Mouse (Mus musculus): Measurements from ENCODE around the gene Oxgr1. TPM values are rescaled to one million over a fixed set of nuclear protein-coding genes. Genes with fewer than 3 reads are reported as not detected.
"Not testable (repeated sequence)": the region's sequence is repeated elsewhere in the genome, so short reads cannot be mapped to it uniquely, and the experiment has no call there.

Oxgr1 gene
- polyA plus RNA-seq, 1 experiment, result 0.04 TPM

DNA sequence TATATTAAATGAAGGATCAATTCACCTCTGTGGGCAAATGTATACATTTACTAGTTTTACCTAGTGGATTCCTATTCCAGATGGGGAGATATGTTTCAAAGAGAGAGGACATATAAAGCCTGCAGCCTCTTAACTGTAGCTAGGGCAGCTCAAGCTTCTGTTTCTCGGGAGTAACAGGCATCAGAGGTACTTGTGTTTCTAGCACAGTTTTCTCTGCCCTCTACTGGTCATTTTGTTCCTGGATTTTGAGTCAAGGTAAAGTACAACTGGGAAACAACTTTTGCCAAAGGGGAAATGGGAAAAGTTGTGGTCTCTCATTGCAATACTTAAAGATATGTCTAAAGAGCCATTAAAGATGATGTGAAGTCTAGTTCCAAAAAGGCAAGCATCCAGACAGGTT lies 37.1 kb downstream of the Oxgr1 start:
- no peaks in the 10 kb centered on the region for H3K27me3 ChIP-seq (ENCODE audit: control insufficient read depth, insufficient read depth, low read length)
- H3K4me1 ChIP-seq (replicated peaks; ENCODE audit: control insufficient read depth, insufficient read depth, low read length), result no peaks in the 10 kb centered on the region
- TF ChIP-seq CTCF (IDR thresholded peaks at IDR 0.05; ENCODE audit: borderline replicate concordance, control insufficient read depth, extremely low read depth, insufficient read depth, low read length, poor library complexity), result no peak
- no peak for TF ChIP-seq POLR2A (IDR thresholded peaks at IDR 0.05; ENCODE audit: control insufficient read depth, extremely low read depth, insufficient read depth, low read length, poor library complexity)
- DNase-seq, result no peak
- no peak overlapping the region for H3K27ac ChIP-seq (ENCODE audit: control insufficient read depth, insufficient read depth, low read length)
- WGBS, result 25% methylated on average over 1 of the region's 1 CpGs
- no peaks in the 10 kb centered on the region for H3K36me3 ChIP-seq (ENCODE audit: control insufficient read depth, insufficient read depth, low read length)
- no peak overlapping the region for H3K4me3 ChIP-seq (ENCODE audit: control insufficient read depth, insufficient read depth, low read length)

DNA sequence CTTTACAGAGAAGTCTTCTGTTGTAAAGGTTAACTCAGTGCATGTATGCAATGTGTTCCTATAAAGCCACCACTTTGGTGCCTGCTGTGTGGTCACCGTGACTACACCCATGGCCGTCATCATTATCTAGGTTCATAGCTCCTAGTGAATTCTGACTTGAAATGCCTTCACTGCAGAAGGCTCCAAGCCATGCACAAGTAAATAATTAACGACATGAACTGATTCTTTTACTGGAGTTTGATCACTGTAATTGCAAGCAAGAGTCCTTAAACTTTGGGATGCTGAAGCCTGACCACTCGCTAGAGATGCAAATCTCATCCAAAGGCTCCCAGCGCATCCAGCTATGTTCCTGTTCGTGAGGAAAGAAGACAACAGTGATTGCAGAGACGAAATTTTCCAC lies 38.6 kb downstream of the Oxgr1 start:
- no peak overlapping the region for H3K4me3 ChIP-seq (ENCODE audit: control insufficient read depth, insufficient read depth, low read length)

DNA sequence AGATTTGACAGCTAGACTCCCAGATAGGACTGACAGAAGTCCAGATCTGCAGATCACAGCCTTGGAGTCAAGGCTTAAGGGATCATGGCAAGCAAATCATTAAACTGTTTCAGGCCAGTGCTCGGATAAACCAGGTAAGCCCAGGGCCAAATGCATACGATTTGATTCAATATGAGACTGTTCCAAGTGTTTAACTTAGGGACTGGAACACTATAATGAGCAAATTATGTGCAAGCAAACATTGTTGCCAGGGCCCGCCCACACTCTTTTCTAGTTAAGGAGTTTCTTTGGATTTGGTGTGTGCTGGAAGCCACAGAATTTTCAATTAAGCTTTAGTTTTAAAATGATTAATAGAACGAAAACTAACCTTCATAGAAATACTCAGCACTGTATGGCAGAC lies 39.6 kb downstream of the Oxgr1 start:
- DNase-seq, result no peak
- H3K27ac ChIP-seq (ENCODE audit: control insufficient read depth, insufficient read depth, low read length), result no peak overlapping the region
- H3K4me3 ChIP-seq (ENCODE audit: control insufficient read depth, insufficient read depth, low read length), result no peak overlapping the region
- WGBS, result 92% methylated on average over 4 of the region's 4 CpGs
- no peaks in the 10 kb centered on the region for H3K4me1 ChIP-seq (replicated peaks; ENCODE audit: control insufficient read depth, insufficient read depth, low read length)
- no peak for TF ChIP-seq CTCF (IDR thresholded peaks at IDR 0.05; ENCODE audit: borderline replicate concordance, control insufficient read depth, extremely low read depth, insufficient read depth, low read length, poor library complexity)
- no peak for TF ChIP-seq POLR2A (IDR thresholded peaks at IDR 0.05; ENCODE audit: control insufficient read depth, extremely low read depth, insufficient read depth, low read length, poor library complexity)
- H3K27me3 ChIP-seq (ENCODE audit: control insufficient read depth, insufficient read depth, low read length), result no peaks in the 10 kb centered on the region
- no peaks in the 10 kb centered on the region for H3K36me3 ChIP-seq (ENCODE audit: control insufficient read depth, insufficient read depth, low read length)

More for the DNA sequence above, 38.6 kb downstream of the Oxgr1 start:
- Histone ChIP-seq H3K36me3 (ENCODE audit: control insufficient read depth, insufficient read depth, low read length) (no peaks in the 10 kb centered on the region), H3K27me3 (ENCODE audit: control insufficient read depth, insufficient read depth, low read length) (no peaks in the 10 kb centered on the region), H3K27ac (ENCODE audit: control insufficient read depth, insufficient read depth, low read length) (no peak overlapping the region), H3K4me1 (replicated peaks; ENCODE audit: control insufficient read depth, insufficient read depth, low read length) (no peaks in the 10 kb centered on the region)
- TF ChIP-seq CTCF (IDR thresholded peaks at IDR 0.05; ENCODE audit: borderline replicate concordance, control insufficient read depth, extremely low read depth, insufficient read depth, low read length, poor library complexity) (no peak), POLR2A (IDR thresholded peaks at IDR 0.05; ENCODE audit: control insufficient read depth, extremely low read depth, insufficient read depth, low read length, poor library complexity) (no peak)
- 94% methylated on average over 7 of the region's 7 CpGs for WGBS
- DNase-seq, result no peak

DNA sequence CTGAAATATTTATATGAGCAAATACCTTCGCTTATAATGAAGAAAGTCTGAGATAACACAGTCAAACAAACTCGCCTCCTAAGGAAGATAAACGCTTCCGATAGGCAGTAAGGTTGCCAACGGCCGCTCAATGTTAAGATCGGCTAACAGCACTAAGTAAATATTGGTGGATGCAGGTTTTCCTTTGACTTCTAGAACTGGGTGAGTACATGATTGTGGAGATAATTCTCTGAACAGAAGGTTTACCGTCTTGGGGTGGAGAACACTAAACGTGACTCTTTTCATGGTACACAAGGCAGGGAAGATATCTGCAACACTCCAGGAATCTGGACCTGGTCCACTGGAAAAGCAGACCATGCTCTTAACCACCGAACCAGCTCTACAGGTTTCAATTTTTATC lies 52.6 kb downstream of the Oxgr1 start:
- Histone ChIP-seq H3K4me3 (ENCODE audit: control insufficient read depth, insufficient read depth, low read length) (no peak overlapping the region), H3K27me3 (ENCODE audit: control insufficient read depth, insufficient read depth, low read length) (no peaks in the 10 kb centered on the region), H3K27ac (ENCODE audit: control insufficient read depth, insufficient read depth, low read length) (no peak overlapping the region), H3K4me1 (replicated peaks; ENCODE audit: control insufficient read depth, insufficient read depth, low read length) (no peaks in the 10 kb centered on the region), H3K36me3 (ENCODE audit: control insufficient read depth, insufficient read depth, low read length) (no peaks in the 10 kb centered on the region)
- 84% methylated on average over 10 of the region's 10 CpGs for WGBS
- DNase-seq, result no peak
- TF ChIP-seq CTCF (IDR thresholded peaks at IDR 0.05; ENCODE audit: borderline replicate concordance, control insufficient read depth, extremely low read depth, insufficient read depth, low read length, poor library complexity) (no peak), POLR2A (IDR thresholded peaks at IDR 0.05; ENCODE audit: control insufficient read depth, extremely low read depth, insufficient read depth, low read length, poor library complexity) (no peak)

DNA sequence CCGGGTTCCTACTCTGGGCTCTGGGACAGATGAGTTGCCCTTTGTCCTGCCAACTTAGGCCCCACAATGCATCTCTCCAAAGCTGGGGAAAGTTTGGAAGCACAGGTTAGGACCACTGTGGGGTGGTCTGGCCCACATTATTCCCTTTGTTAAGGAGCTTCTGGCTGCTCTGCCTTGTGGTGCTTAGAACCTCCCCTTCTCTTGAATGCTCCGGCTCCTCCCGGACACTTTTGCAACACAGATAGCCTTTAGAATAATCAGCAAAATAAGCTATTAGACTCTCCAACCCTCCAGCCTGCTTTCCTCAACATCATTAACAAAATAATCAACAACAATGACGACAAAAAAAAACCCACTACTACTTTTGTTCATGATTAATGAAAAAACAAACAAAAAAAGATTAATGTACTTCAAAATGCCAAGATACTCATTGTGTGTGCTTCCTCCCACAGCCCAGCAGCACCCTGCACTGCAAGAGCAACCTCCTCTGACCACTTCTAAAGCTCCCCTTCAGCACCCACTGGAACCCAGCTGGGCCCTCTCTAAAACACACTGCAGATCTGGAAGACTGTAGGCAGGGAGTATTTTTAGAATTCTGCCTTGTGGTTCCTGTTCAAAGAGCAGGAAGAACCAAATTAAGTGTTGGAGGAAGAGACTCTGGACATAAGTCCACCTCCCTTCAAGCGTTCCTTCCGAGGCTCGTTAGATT lies 53.1 kb downstream of the Oxgr1 start:
- Histone ChIP-seq H3K4me1 (replicated peaks; ENCODE audit: control insufficient read depth, insufficient read depth, low read length) (no peaks in the 10 kb centered on the region), H3K4me3 (ENCODE audit: control insufficient read depth, insufficient read depth, low read length) (no peak overlapping the region), H3K27ac (ENCODE audit: control insufficient read depth, insufficient read depth, low read length) (no peak overlapping the region), H3K27me3 (ENCODE audit: control insufficient read depth, insufficient read depth, low read length) (no peaks in the 10 kb centered on the region), H3K36me3 (ENCODE audit: control insufficient read depth, insufficient read depth, low read length) (no peaks in the 10 kb centered on the region)
- WGBS, result 49% methylated on average over 7 of the region's 7 CpGs
- DNase-seq, result no peak
- TF ChIP-seq CTCF (IDR thresholded peaks at IDR 0.05; ENCODE audit: borderline replicate concordance, control insufficient read depth, extremely low read depth, insufficient read depth, low read length, poor library complexity) (no peak), POLR2A (IDR thresholded peaks at IDR 0.05; ENCODE audit: control insufficient read depth, extremely low read depth, insufficient read depth, low read length, poor library complexity) (no peak)

DNA sequence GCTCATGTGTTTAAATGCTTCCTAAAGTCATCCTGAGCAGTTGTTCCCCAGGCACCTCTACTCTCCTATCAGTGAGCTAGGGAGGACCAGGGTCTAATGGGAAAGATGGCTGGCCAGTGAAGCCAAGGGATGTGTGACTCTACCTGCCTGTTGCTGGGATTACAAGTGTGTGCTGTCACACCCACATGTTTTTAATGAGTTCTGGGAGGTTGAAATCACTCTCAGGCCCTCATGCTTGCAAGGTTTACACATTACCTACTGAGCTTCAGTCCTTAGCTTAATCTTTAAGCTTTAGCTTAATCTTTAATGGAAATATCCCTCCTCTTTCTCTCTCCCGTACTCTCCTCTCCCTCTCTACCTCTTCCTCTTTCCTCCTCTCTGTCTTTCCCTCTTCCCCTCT lies 55.0 kb downstream of the Oxgr1 start:
- Histone ChIP-seq H3K4me1 (replicated peaks; ENCODE audit: control insufficient read depth, insufficient read depth, low read length) (no peaks in the 10 kb centered on the region), H3K27ac (ENCODE audit: control insufficient read depth, insufficient read depth, low read length) (no peak overlapping the region), H3K27me3 (ENCODE audit: control insufficient read depth, insufficient read depth, low read length) (no peaks in the 10 kb centered on the region), H3K4me3 (ENCODE audit: control insufficient read depth, insufficient read depth, low read length) (no peak overlapping the region), H3K36me3 (ENCODE audit: control insufficient read depth, insufficient read depth, low read length) (no peaks in the 10 kb centered on the region)
- no peak for TF ChIP-seq POLR2A (IDR thresholded peaks at IDR 0.05; ENCODE audit: control insufficient read depth, extremely low read depth, insufficient read depth, low read length, poor library complexity)
- no peak for TF ChIP-seq CTCF (IDR thresholded peaks at IDR 0.05; ENCODE audit: borderline replicate concordance, control insufficient read depth, extremely low read depth, insufficient read depth, low read length, poor library complexity)
- 91% methylated on average over 1 of the region's 1 CpGs for WGBS
- no peak for DNase-seq

DNA sequence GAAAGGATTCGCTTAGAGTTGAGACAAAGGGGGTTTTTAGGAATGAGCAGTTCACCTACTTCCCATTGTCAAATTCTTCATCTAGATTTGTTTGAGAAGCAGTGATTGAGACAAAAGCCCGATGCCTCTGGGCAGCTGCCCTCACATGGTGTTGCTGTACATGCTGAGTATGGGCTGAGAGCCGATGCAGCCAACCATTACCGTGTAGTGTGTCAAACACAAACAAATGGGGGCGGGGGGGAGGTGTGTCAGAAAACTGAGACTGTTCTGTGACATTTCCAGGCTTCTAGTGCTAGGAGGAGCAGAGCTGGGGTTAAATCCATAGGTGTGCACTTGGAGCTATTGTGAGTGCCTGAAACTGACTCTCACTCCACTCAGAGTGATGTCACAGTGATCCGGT lies 55.5 kb downstream of the Oxgr1 start:
- Histone ChIP-seq H3K36me3 (ENCODE audit: control insufficient read depth, insufficient read depth, low read length) (no peaks in the 10 kb centered on the region), H3K4me1 (replicated peaks; ENCODE audit: control insufficient read depth, insufficient read depth, low read length) (no peaks in the 10 kb centered on the region), H3K27ac (ENCODE audit: control insufficient read depth, insufficient read depth, low read length) (no peak overlapping the region), H3K27me3 (ENCODE audit: control insufficient read depth, insufficient read depth, low read length) (no peaks in the 10 kb centered on the region), H3K4me3 (ENCODE audit: control insufficient read depth, insufficient read depth, low read length) (no peak overlapping the region)
- no peak for DNase-seq
- TF ChIP-seq POLR2A (IDR thresholded peaks at IDR 0.05; ENCODE audit: control insufficient read depth, extremely low read depth, insufficient read depth, low read length, poor library complexity), result no peak
- TF ChIP-seq CTCF (IDR thresholded peaks at IDR 0.05; ENCODE audit: borderline replicate concordance, control insufficient read depth, extremely low read depth, insufficient read depth, low read length, poor library complexity), result no peak
- WGBS, result 92% methylated on average over 6 of the region's 6 CpGs

DNA sequence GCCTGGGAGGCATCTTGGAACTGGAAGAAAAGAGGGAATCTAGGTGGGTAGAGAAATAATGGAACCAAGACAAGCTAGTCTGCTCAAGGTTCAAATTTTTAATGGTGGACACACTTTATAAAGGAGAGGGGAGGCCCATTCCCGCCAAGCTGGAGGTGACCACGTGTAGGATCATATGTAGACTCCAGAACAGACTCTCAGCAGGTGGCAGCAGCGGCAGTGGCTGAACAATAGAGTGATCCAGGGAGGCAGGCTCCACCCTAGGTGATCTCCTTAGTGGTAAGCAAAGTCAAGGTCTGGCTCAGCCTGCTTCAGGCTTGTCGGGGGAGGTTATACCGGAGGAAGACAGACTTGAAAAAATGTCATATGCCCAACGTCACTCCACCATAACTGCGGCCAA lies 55.9 kb downstream of the Oxgr1 start:
- H3K27me3 ChIP-seq (ENCODE audit: control insufficient read depth, insufficient read depth, low read length); DNase-seq; H3K36me3 ChIP-seq (ENCODE audit: control insufficient read depth, insufficient read depth, low read length); H3K4me3 ChIP-seq (ENCODE audit: control insufficient read depth, insufficient read depth, low read length); H3K27ac ChIP-seq (ENCODE audit: control insufficient read depth, insufficient read depth, low read length); H3K4me1 ChIP-seq (replicated peaks; ENCODE audit: control insufficient read depth, insufficient read depth, low read length): not testable (repeated sequence)
- 93% methylated on average over 7 of the region's 7 CpGs for WGBS

Data from thymus, adult 2 months (tissue).